Mouse (Mus musculus): Measurements from ENCODE around the gene Wwox. TPM values are rescaled to one million over a fixed set of nuclear protein-coding genes. Genes with fewer than 3 reads are reported as not detected.

Wwox gene
- polyA plus RNA-seq, 1 experiment from 2014 or later, result 13.8 TPM

DNA sequence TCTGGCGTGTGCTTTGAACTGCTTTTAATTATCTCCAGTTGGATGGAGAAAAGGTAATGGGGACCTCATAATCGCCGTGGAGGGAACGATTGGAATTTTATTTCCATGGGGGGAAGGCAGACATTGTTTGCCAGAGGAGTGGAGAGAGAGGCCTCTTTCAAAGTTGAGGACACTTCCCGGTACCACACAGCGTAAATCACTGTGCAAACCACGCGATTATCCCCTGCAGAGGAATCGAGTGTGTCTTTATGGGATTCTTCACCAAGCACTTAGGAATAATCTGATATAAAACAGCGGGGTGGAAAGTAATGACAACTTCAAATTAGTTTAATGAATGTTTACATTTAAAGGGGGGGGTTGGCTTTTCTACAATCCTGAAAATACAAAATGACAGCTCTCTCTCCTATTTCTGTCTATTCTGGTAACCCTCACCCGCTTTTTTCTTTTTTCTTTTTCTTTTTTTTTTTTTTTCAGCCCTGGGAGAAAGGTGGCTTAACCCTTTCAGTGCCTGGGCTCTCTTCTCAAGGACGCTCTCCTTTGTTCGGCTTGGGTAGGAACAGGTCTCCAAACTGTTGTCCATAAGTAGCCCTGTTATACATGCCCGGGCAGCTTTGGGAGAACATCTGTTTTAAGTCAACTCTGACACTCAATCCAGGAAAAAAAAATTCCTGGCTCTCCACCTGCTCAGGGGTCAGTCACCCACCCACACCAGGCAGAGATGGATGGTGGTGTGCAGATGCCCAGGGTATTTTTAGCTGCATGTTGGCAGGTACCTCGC lies 769.1 kb downstream of the Wwox start:
- Histone ChIP-seq H3K36me3 (ENCODE audit: control insufficient read depth, insufficient read depth, low read length) (no peaks in the 10 kb centered on the region), H3K4me1 (ENCODE audit: control insufficient read depth, insufficient read depth, low read length) (no peaks in the 10 kb centered on the region), H3K27me3 (ENCODE audit: control insufficient read depth, insufficient read depth, low read length) (no peaks in the 10 kb centered on the region), H3K4me3 (ENCODE audit: low read depth, low read length) (no peak overlapping the region), H3K27ac (ENCODE audit: low read depth, low read length) (no peak overlapping the region), H3K9me3 (ENCODE audit: control insufficient read depth, low read length) (no peaks in the 10 kb centered on the region), H3K4me2 (ENCODE audit: low read depth, low read length) (no peak overlapping the region), H3K9ac (replicated peaks; ENCODE audit: low read depth, low read length) (no peak overlapping the region)
- peak; percentile 54; the same call in 1 of the 2 replicates for ATAC-seq (ENCODE audit: low read depth)
- 30% methylated on average over 15 of the region's 15 CpGs for WGBS

DNA sequence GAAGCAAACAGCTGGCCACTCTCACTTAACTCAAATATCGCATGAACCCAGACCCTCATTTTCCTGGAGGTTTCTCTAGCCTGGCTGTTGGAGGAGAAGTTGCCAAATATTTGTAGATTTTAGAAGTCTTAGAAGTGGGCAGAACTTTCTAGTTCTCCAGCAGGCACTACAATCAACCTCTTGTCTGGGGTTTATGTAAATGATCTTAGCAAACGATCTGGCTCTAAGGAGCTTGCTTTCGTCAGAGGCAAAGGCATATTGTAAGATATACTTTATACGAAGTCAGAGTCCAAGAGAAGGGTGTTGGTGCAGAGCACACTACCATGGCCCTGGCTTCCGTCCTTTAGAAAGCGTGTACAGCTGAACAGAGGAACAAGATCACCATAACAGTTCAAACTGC lies 770.6 kb downstream of the Wwox start:
- no peak overlapping the region for H3K4me2 ChIP-seq (ENCODE audit: low read depth, low read length)

DNA sequence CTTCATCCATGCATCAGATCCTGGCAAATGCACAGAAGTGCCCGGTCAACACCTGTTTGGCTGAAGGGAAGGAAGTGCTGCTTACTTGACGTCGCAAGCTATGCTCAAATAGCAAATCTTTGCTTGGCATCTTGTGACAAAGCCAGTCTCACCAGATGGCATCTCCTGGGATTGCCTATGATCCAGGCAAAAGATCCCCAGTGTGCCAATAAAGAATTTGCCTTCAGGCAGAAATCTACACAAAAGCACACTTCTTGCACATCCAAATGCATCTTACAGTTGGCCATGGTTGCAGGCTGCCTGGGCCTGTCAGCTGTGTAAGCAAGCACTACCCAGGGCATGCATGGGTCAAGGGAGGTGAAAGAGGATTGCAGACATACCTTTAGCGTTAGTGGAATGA lies 773.7 kb downstream of the Wwox start:
- Histone ChIP-seq H3K27me3 (ENCODE audit: control insufficient read depth, insufficient read depth, low read length) (no peaks in the 10 kb centered on the region), H3K4me1 (ENCODE audit: control insufficient read depth, insufficient read depth, low read length) (no peaks in the 10 kb centered on the region), H3K9ac (replicated peaks; ENCODE audit: low read depth, low read length) (no peak overlapping the region), H3K36me3 (ENCODE audit: control insufficient read depth, insufficient read depth, low read length) (no peaks in the 10 kb centered on the region), H3K27ac (ENCODE audit: low read depth, low read length) (no peak overlapping the region), H3K9me3 (ENCODE audit: control insufficient read depth, low read length) (no peaks in the 10 kb centered on the region), H3K4me3 (ENCODE audit: low read depth, low read length) (no peak overlapping the region), H3K4me2 (ENCODE audit: low read depth, low read length) (no peak overlapping the region)
- WGBS, result 77% methylated on average over 4 of the region's 4 CpGs
- ATAC-seq (ENCODE audit: low read depth), result no peak

More for the DNA sequence above, 770.6 kb downstream of the Wwox start:
- no peaks in the 10 kb centered on the region for H3K4me1 ChIP-seq (ENCODE audit: control insufficient read depth, insufficient read depth, low read length)
- no peak overlapping the region for H3K9ac ChIP-seq (replicated peaks; ENCODE audit: low read depth, low read length)
- WGBS, result 68% methylated on average over 6 of the region's 6 CpGs
- ATAC-seq (ENCODE audit: low read depth), result no peak
- H3K9me3 ChIP-seq (ENCODE audit: control insufficient read depth, low read length), result no peaks in the 10 kb centered on the region
- H3K4me3 ChIP-seq (ENCODE audit: low read depth, low read length), result no peak overlapping the region
- no peaks in the 10 kb centered on the region for H3K27me3 ChIP-seq (ENCODE audit: control insufficient read depth, insufficient read depth, low read length)
- H3K27ac ChIP-seq (ENCODE audit: low read depth, low read length), result no peak overlapping the region
- no peaks in the 10 kb centered on the region for H3K36me3 ChIP-seq (ENCODE audit: control insufficient read depth, insufficient read depth, low read length)

DNA sequence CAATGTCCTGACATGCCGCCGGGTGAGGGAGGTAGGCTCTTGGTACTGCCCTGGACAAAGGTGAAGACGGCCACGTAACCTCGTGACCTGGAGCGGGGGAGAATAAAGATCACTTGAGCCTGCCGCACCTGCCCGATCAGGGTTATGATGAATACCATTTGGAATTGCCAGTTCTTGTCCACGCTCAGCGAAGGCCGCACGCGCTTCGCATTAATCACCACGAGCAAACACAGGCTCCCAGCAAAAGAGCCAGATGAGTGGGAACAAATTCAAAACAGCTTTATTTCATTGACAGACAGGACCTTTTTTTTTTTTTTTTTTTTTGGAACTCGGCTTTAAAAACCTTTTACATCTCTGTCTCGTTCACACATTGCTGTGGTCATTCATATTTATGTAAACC lies 775.4 kb downstream of the Wwox start:
- Histone ChIP-seq H3K9me3 (ENCODE audit: control insufficient read depth, low read length) (no peaks in the 10 kb centered on the region), H3K27me3 (ENCODE audit: control insufficient read depth, insufficient read depth, low read length) (no peaks in the 10 kb centered on the region), H3K4me1 (ENCODE audit: control insufficient read depth, insufficient read depth, low read length) (no peaks in the 10 kb centered on the region), H3K4me3 (ENCODE audit: low read depth, low read length) (no peak overlapping the region), H3K36me3 (ENCODE audit: control insufficient read depth, insufficient read depth, low read length) (no peaks in the 10 kb centered on the region), H3K4me2 (ENCODE audit: low read depth, low read length) (no peak overlapping the region), H3K27ac (ENCODE audit: low read depth, low read length) (no peak overlapping the region), H3K9ac (replicated peaks; ENCODE audit: low read depth, low read length) (no peak overlapping the region)
- 73% methylated on average over 17 of the region's 17 CpGs for WGBS
- no peak for ATAC-seq (ENCODE audit: low read depth)

DNA sequence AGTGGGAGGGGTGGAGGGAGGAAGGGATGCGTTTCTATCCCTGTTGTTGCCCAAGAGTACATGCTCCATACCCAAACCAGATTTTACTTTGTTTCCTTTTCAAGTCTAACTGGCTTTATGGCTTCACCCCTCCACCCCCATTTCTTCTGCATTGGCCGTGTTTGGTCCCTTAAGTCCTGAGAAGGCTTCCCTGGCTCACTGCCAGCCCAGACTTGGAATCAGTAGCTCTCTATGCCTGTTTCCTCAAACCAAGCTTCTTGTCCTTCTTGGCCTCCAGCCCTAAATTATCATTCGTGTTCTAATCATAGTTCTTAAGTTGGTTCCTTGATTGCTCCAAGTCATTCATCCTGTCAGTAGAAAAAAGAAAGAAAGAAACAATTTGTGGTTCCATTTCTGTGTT lies 777.3 kb downstream of the Wwox start:
- 77% methylated on average over 3 of the region's 3 CpGs for WGBS
- no peak for ATAC-seq (ENCODE audit: low read depth)
- Histone ChIP-seq H3K4me1 (ENCODE audit: control insufficient read depth, insufficient read depth, low read length) (no peaks in the 10 kb centered on the region), H3K4me3 (ENCODE audit: low read depth, low read length) (no peak overlapping the region), H3K27ac (ENCODE audit: low read depth, low read length) (no peak overlapping the region), H3K9ac (replicated peaks; ENCODE audit: low read depth, low read length) (no peak overlapping the region), H3K36me3 (ENCODE audit: control insufficient read depth, insufficient read depth, low read length) (no peaks in the 10 kb centered on the region), H3K27me3 (ENCODE audit: control insufficient read depth, insufficient read depth, low read length) (no peaks in the 10 kb centered on the region), H3K9me3 (ENCODE audit: control insufficient read depth, low read length) (no peaks in the 10 kb centered on the region), H3K4me2 (ENCODE audit: low read depth, low read length) (no peak overlapping the region)

DNA sequence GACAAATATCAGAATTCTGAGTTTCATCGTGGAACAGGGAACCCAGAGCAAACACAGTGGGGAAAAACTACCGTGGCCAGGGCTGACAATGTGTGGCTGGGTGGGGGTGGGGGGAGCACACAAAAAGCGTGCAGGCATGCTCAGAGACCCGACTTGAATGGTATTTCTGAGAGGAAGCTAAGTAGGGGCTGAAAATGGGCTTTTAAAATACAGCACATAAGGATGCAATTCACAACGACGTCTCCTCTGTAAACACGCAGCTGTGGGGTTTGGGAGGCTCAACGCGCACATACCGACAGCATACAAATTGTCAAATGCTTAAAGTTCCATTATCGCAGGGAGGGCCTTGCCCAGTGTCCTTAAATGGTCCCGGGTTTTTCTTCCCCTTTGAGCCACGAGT lies 783.1 kb downstream of the Wwox start:
- Histone ChIP-seq H3K27ac (ENCODE audit: low read depth, low read length) (no peak overlapping the region; the same call in 1 of the 2 replicates), H3K4me3 (ENCODE audit: low read depth, low read length) (no peak overlapping the region), H3K9me3 (ENCODE audit: control insufficient read depth, low read length) (no peaks in the 10 kb centered on the region), H3K36me3 (ENCODE audit: control insufficient read depth, insufficient read depth, low read length) (no peaks in the 10 kb centered on the region), H3K9ac (replicated peaks; ENCODE audit: low read depth, low read length) (no peak overlapping the region), H3K4me1 (ENCODE audit: control insufficient read depth, insufficient read depth, low read length) (no peaks in the 10 kb centered on the region), H3K27me3 (ENCODE audit: control insufficient read depth, insufficient read depth, low read length) (no peaks in the 10 kb centered on the region), H3K4me2 (ENCODE audit: low read depth, low read length) (no peak overlapping the region)
- 61% methylated on average over 13 of the region's 13 CpGs for WGBS
- no peak for ATAC-seq (ENCODE audit: low read depth)

DNA sequence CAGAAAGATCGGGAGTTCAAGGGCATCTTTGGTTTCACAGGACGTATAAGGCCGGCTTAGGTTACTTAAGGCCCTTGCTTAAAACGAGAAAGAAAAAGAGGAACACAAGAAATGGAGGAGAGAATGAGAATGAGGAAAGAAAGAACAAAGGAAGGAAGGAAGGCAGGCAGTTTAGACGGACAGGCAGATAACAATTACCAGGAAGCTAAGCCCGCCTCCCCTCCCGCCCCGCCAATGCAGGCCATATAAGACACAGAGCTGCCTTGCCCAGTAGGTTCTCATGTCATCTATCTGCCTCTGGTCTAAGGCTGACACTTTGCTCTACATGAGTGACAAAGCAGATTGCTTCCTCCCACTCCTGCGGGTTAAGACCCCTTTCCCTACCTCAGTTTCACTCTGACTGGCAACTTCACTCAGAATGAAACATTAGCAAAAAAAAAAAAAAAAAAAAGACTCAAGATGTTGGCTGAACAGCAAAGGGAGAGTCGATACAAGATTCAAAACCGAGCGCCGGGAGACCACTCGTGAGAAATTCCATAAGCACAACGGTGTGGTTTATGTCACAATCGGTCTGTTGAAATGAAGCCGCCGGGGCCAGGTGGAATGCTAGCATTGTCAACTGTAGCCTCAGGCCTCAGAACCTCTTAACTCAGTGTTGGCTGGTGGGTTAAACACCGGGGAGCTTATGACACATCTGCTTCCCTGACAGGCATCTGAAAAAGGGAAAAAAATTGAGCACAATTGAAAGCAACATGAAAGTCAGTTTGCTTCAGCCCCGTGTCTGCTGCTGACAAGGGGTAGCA lies 787.5 kb downstream of the Wwox start:
- no peaks in the 10 kb centered on the region for H3K36me3 ChIP-seq (ENCODE audit: control insufficient read depth, insufficient read depth, low read length)
- no peak for ATAC-seq (ENCODE audit: low read depth)
- no peaks in the 10 kb centered on the region for H3K27me3 ChIP-seq (ENCODE audit: control insufficient read depth, insufficient read depth, low read length)
- H3K27ac ChIP-seq (ENCODE audit: low read depth, low read length), result no peak overlapping the region
- no peak overlapping the region for H3K4me2 ChIP-seq (ENCODE audit: low read depth, low read length)
- no peaks in the 10 kb centered on the region for H3K9me3 ChIP-seq (ENCODE audit: control insufficient read depth, low read length)
- no peaks in the 10 kb centered on the region for H3K4me1 ChIP-seq (ENCODE audit: control insufficient read depth, insufficient read depth, low read length)
- H3K4me3 ChIP-seq (ENCODE audit: low read depth, low read length), result no peak overlapping the region
- 65% methylated on average over 20 of the region's 20 CpGs for WGBS
- no peak overlapping the region for H3K9ac ChIP-seq (replicated peaks; ENCODE audit: low read depth, low read length)

DNA sequence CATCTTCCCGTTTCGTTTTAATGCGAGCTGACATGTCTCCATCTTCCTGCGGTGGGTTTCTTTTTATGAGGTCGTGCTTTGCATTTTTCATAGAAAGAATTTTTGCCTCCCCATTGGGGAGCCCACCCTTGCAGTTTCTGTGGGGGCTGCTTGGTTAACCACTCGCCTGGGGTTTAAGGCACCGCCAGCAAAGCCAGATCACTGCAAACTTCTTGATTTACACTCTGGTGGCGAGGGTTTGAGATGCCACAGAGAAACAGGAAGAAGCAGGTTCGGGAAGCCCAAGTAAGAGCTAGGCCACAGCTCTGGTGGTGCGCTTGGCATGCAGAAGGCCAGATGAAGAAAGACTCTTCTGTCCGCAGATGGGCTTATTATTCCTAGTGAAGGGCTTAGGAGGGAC lies 789.4 kb downstream of the Wwox start:
- H3K9me3 ChIP-seq (ENCODE audit: control insufficient read depth, low read length), result no peaks in the 10 kb centered on the region
- no peaks in the 10 kb centered on the region for H3K27me3 ChIP-seq (ENCODE audit: control insufficient read depth, insufficient read depth, low read length)
- H3K27ac ChIP-seq (ENCODE audit: low read depth, low read length), result no peak overlapping the region
- H3K4me3 ChIP-seq (ENCODE audit: low read depth, low read length), result no peak overlapping the region
- H3K9ac ChIP-seq (replicated peaks; ENCODE audit: low read depth, low read length), result no peak overlapping the region
- no peak overlapping the region for H3K4me2 ChIP-seq (ENCODE audit: low read depth, low read length)
- no peaks in the 10 kb centered on the region for H3K36me3 ChIP-seq (ENCODE audit: control insufficient read depth, insufficient read depth, low read length)
- no peaks in the 10 kb centered on the region for H3K4me1 ChIP-seq (ENCODE audit: control insufficient read depth, insufficient read depth, low read length)
- 76% methylated on average over 11 of the region's 11 CpGs for WGBS
- no peak for ATAC-seq (ENCODE audit: low read depth)

DNA sequence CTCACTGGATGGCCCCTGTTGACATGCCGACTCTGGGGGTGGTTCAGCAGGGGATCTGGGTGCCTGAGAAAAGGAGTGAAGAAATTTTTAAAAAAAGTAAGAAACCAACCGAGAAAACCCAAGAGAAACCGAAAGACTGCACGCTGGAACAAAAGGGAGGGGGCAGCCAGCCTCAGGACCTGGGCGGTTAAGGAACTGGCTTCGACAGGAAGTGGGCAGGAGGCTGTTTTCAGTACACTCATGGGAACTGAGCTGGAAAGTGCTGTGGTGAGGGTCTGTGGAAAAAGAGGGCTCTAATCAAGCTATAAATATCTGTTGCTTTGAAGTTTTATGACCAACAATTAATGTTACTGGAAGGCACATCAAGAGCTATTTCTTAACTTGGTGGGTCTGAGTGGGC lies 794.6 kb downstream of the Wwox start:
- no peak for ATAC-seq (ENCODE audit: low read depth)

More for the DNA sequence above, 794.6 kb downstream of the Wwox start:
- H3K36me3 ChIP-seq (ENCODE audit: control insufficient read depth, insufficient read depth, low read length), result no peaks in the 10 kb centered on the region
- H3K4me3 ChIP-seq (ENCODE audit: low read depth, low read length), result no peak overlapping the region
- H3K9me3 ChIP-seq (ENCODE audit: control insufficient read depth, low read length), result no peaks in the 10 kb centered on the region
- no peak overlapping the region for H3K27ac ChIP-seq (ENCODE audit: low read depth, low read length)
- WGBS, result 77% methylated on average over 6 of the region's 6 CpGs
- H3K9ac ChIP-seq (replicated peaks; ENCODE audit: low read depth, low read length), result no peak overlapping the region
- H3K4me1 ChIP-seq (ENCODE audit: control insufficient read depth, insufficient read depth, low read length), result peaks cover 5% of the 10 kb centered on the region; the same call in 1 of the 2 replicates
- no peaks in the 10 kb centered on the region for H3K27me3 ChIP-seq (ENCODE audit: control insufficient read depth, insufficient read depth, low read length)
- no peak overlapping the region for H3K4me2 ChIP-seq (ENCODE audit: low read depth, low read length)

All from neural tube, embryonic 14.5 days (tissue).